Mouse (Mus musculus) ES-Bruce4 (cell line): ENCODE data around the gene Ldlr.

Experiments used
- EP300 ChIP-seq: IDR thresholded peaks from 2 replicates; pipeline ENCODE4 v1.6.1; 2011; ENCODE audit warnings: low read depth, low read length; ENCODE audit not compliant: insufficient read depth
- POLR2A ChIP-seq: IDR thresholded peaks from one replicate; pipeline ENCODE4 v1.8.1; 2011; ENCODE audit warnings: low read length; ENCODE audit not compliant: insufficient read depth

DNA sequence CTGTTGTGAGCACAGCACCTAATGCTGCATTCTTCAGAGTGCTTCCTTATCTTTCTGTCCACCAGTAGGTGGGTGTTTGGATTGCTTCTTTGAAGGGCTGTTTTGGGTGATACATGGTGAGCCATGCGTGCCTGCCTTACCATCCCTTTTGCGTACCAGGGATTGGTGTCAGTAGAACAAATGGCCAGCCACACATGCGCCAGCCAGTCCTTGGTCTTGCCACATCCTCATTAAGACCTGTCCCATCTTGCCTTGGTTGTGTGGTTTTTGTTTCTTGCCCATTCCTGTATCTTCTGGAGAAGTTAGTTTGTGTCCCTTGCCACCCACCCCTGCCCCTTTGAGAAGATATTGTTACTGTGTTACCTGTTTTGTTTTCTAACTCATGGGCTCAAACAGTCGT, 42.8 kb upstream of the Ldlr start:
- TF ChIP-seq EP300 (no peak), POLR2A (no peak)
